Comparison of ENCODE assay signal across 29 mouse cellular contexts in genomic region chr3:157399909-157400308, GRCm38 (mm10).
"Had no signal": no experiment of that assay in that cellular context is flagged by ENCODE, and none has a peak within 500 bp of the region (broad histone marks: within the 10 kb centered on the region; RNA-seq: fewer than 3 reads in every experiment).

No protein-coding gene starts in this region.

- H3K9ac ChIP-seq: heart, embryonic 13.5 days; heart, embryonic 15.5 days; hindbrain, embryonic 12.5 days; hindbrain, embryonic 14.5 days; intestine, embryonic 15.5 days; limb, embryonic 12.5 days; liver, embryonic 13.5 days; liver, embryonic 15.5 days had no signal

- H3K27ac ChIP-seq: gastrocnemius, adult 2 months; heart, adult 2 months; heart, embryonic 13.5 days; heart, embryonic 15.5 days; hindbrain, embryonic 10.5 days; hindbrain, embryonic 12.5 days; hindbrain, embryonic 14.5 days; intestine, embryonic 15.5 days; layer of hippocampus, adult 2 months; limb, embryonic 10.5 days; limb, embryonic 12.5 days; liver, embryonic 13.5 days; liver, embryonic 15.5 days had no signal

- ATAC-seq: hindbrain, embryonic 16.5 days; inflammation-experienced regulatory T-cells, adult 6 months; intestine, embryonic 15.5 days; intestine, postnatal 0 days had no signal

- H3K27me3 ChIP-seq: heart, embryonic 13.5 days; heart, embryonic 15.5 days; hindbrain, embryonic 12.5 days; intestine, embryonic 15.5 days; limb, embryonic 12.5 days; liver, embryonic 13.5 days; liver, embryonic 15.5 days had no signal

- H3K9me3 ChIP-seq: heart, embryonic 13.5 days; heart, embryonic 15.5 days; hindbrain, embryonic 10.5 days; hindbrain, embryonic 12.5 days; intestine, embryonic 15.5 days; limb, embryonic 10.5 days; limb, embryonic 12.5 days; liver, embryonic 13.5 days; liver, embryonic 15.5 days had no signal

- DNase-seq: gastrocnemius, adult 2 months; gastrocnemius, postnatal 10 days; gastrocnemius, postnatal 25 days; heart, adult 2 months; heart, postnatal 14 days; heart, postnatal 36 days; kidney, adult 18-20 months; kidney, adult 8-10 months; kidney, postnatal 10 days; kidney, postnatal 25 days; kidney, postnatal 4 days; layer of hippocampus, adult 9-11 months; layer of hippocampus, postnatal 36 days; liver; liver, embryonic 13.5 days had no signal

- H3K4me2 ChIP-seq: heart, embryonic 13.5 days; heart, embryonic 15.5 days; hindbrain, embryonic 12.5 days; hindbrain, embryonic 14.5 days; intestine, embryonic 15.5 days; limb, embryonic 12.5 days; liver, embryonic 11.5 days; liver, embryonic 13.5 days; liver, embryonic 15.5 days had no signal

- H3K36me3 ChIP-seq: heart, embryonic 13.5 days; heart, embryonic 15.5 days; hindbrain, embryonic 10.5 days; hindbrain, embryonic 12.5 days; intestine, embryonic 15.5 days; limb, embryonic 10.5 days; limb, embryonic 12.5 days; liver, embryonic 13.5 days; liver, embryonic 15.5 days had no signal

- H3K4me3 ChIP-seq: gastrocnemius, adult 2 months; heart, adult 2 months; heart, embryonic 13.5 days; heart, embryonic 15.5 days; hindbrain, embryonic 10.5 days; hindbrain, embryonic 12.5 days; intestine, embryonic 15.5 days; layer of hippocampus, adult 2 months; limb, embryonic 10.5 days; limb, embryonic 12.5 days; liver, embryonic 13.5 days; liver, embryonic 15.5 days had no signal

- H3K4me1 ChIP-seq: heart, embryonic 13.5 days; heart, embryonic 15.5 days; hindbrain, embryonic 10.5 days; hindbrain, embryonic 12.5 days; intestine, embryonic 15.5 days; limb, embryonic 10.5 days; limb, embryonic 12.5 days; liver, embryonic 13.5 days; liver, embryonic 15.5 days had no signal
